Comparison of ENCODE assay signal across 8 mouse cellular contexts in the genomic region with DNA sequence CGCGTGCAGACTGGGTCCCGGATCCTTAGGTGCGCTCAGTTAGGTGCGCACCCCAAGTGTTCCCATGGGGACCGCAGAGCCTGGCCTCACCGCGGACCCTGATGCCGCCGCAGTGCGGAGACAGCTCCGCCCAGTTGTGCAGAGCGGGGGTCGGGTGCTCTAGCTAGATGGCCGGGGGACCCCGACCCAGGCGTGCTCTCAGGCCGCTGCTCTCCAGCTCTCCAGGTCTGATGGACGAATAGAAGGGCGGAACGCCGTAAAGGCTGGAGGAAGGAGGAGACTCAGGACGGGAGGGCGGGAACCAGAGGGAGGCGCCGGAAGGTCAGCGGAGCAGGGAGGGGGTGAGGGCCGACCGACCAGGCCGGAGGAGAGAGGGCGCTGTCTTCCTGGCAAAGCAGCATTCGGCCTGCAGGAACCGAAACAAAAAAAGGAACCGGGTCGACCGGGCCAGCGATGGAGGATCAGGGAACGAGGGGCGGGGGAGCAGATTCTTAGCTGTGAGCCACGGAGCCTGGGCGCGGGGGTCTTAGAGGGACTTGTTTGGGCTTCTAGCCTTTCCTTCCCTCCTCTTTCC. TPM values are rescaled to one million over a fixed set of nuclear protein-coding genes. Genes with fewer than 3 reads are reported as not detected.
DNase-seq lines count a peak whose midpoint lies in the region; ATAC-seq and TF ChIP-seq lines count a peak whose summit lies in the region.

Gene Six1, minus strand, starts transcription at position 220 of the 574 bp plus-strand sequence.

- TF ChIP-seq POLR2A in heart, adult 2 months (IDR thresholded peaks at IDR 0.05; ENCODE audit: insufficient read depth, low read depth, low read length): 0 out of 2 replicates have a peak, but pooled peaks have one; percentile 24
- TF ChIP-seq POLR2A in lung, adult 2 months (IDR thresholded peaks at IDR 0.05; ENCODE audit: borderline replicate concordance, extremely low read depth, low read depth, low read length): no peak

- H3K36me3 ChIP-seq in heart, adult 2 months (ENCODE audit: control insufficient read depth, insufficient read depth, low read length): no peaks in the 10 kb centered on the region
- H3K36me3 ChIP-seq in neural tube, embryonic 14.5 days (ENCODE audit: control insufficient read depth, insufficient read depth, low read length): no peaks in the 10 kb centered on the region

- WGBS in heart, adult 2 months: 2% methylated on average over 42 of the region's 42 CpGs
- WGBS in lung, adult 2 months: 2% methylated on average over 42 of the region's 42 CpGs
- under 1% methylated on average over 42 of the region's 42 CpGs for WGBS in neural tube, embryonic 14.5 days

- H3K27me3 ChIP-seq in heart, adult 2 months (ENCODE audit: control insufficient read depth, insufficient read depth, low read length): peaks cover 27% of the 10 kb centered on the region
- peaks cover 46% of the 10 kb centered on the region for H3K27me3 ChIP-seq in neural tube, embryonic 14.5 days (ENCODE audit: control insufficient read depth, insufficient read depth, low read length)

- no peaks in the 10 kb centered on the region for H3K9me3 ChIP-seq in neural tube, embryonic 14.5 days (ENCODE audit: control insufficient read depth, low read length)

- TF ChIP-seq EP300 in heart, adult 2 months (IDR thresholded peaks at IDR 0.05; ENCODE audit: insufficient read depth, low read depth, low read length): 0 out of 2 replicates have a peak, but pooled peaks have one; percentile 6

- intact Hi-C loops in heart, adult 2 months (cut with DNase I): loop anchor here (2.0 kb wide), 1 partner anchor 271 kb away; no protein-coding TSS in a partner anchor
- intact Hi-C loops in left cerebral cortex, postnatal 14 days (cut with DNase I): loop anchor here (5.0 to 10.0 kb wide), 3 partner anchors 59 to 231 kb away; partner anchors contain the start of genes Six4, Slc38a6 and Trmt5

- peak within 1 kb of the TSS; percentile 64 for H3K4me3 ChIP-seq in heart, adult 2 months
- peak within 1 kb of the TSS; percentile 62 for H3K4me3 ChIP-seq in lung, adult 2 months (replicated peaks; ENCODE audit: extremely low read depth, low read depth, low read length)
- H3K4me3 ChIP-seq in neural tube, embryonic 14.5 days (ENCODE audit: low read depth, low read length): peak within 1 kb of the TSS; percentile 28

- TF ChIP-seq CTCF in heart, adult 2 months (IDR thresholded peaks at IDR 0.05): peak; percentile 72
- peak; percentile 26; the same call in 1 of the 2 replicates for TF ChIP-seq CTCF in lung, adult 2 months (IDR thresholded peaks at IDR 0.05; ENCODE audit: insufficient read depth, low read length)

- no peak for DNase-seq in thymus, postnatal 0 days (ENCODE audit: low spot score)
- no peak for DNase-seq in thymus, postnatal 25 days
- DNase-seq in embryo, embryonic 10 days (ENCODE audit: low spot score): peak; percentile 93
- DNase-seq in heart, adult 2 months: peak; percentile 84 to 88
- DNase-seq in kidney, adult 11 months: peak; percentile 76
- peak; percentile 71 for DNase-seq in lung, adult 2 months
- DNase-seq in left cerebral cortex, postnatal 14 days (ENCODE audit: low spot score in 2 of 2): no peak

- H3K79me2 ChIP-seq in heart, adult 2 months (replicated peaks; ENCODE audit: control insufficient read depth, insufficient read depth, low read length): no peaks in the 10 kb centered on the region

- ATAC-seq in neural tube, embryonic 14.5 days (ENCODE audit: low read depth): peak; percentile 61; the same call in 1 of the 2 replicates

- peaks cover 2% of the 10 kb centered on the region for H3K4me1 ChIP-seq in heart, adult 2 months (ENCODE audit: control insufficient read depth, insufficient read depth, low read length)
- H3K4me1 ChIP-seq in lung, adult 2 months (ENCODE audit: control insufficient read depth, insufficient read depth, low read length): no peaks in the 10 kb centered on the region
- 0 out of 2 replicates have a peak, but pooled peaks cover 3% of the 10 kb centered on the region for H3K4me1 ChIP-seq in neural tube, embryonic 14.5 days (ENCODE audit: control insufficient read depth, insufficient read depth, low read length)

- H3K4me2 ChIP-seq in neural tube, embryonic 14.5 days (ENCODE audit: low read depth, low read length): peak within 1 kb of the TSS; percentile 46

- H3K9ac ChIP-seq in heart, adult 2 months (ENCODE audit: low read depth, low read length): peak within 1 kb of the TSS; percentile 61
- H3K9ac ChIP-seq in neural tube, embryonic 14.5 days (replicated peaks; ENCODE audit: low read depth, low read length): peak within 1 kb of the TSS; percentile 21; the same call in 1 of the 2 replicates

- peak within 1 kb of the TSS; percentile 61 for H3K27ac ChIP-seq in heart, adult 2 months
- no peak within 1 kb of the TSS; the same call in 1 of the 2 replicates for H3K27ac ChIP-seq in neural tube, embryonic 14.5 days (ENCODE audit: low read depth, low read length)

RNA-seq across cellular contexts. Expression of gene Six1, which starts in this region (rescaled TPM):
- 11.2 and 13.3 TPM in 2 replicates for polyA plus RNA-seq in thymus, postnatal 0 days (2015; fragmentation: Nextera tagmentation; extraction: Ambion mirVana)
- total RNA-seq in heart, adult 2 months (2021): 1 to 10 TPM; 1.2 to 1.4 TPM
- polyA plus RNA-seq in heart, adult 2 months (2012; rRNA removed): 0.90 and 0.94 TPM in 2 replicates
- 3.0 and 3.6 TPM in 2 replicates for polyA plus RNA-seq in lung, adult 2 months (2012; rRNA removed)
- polyA plus RNA-seq in neural tube, embryonic 14.5 days (2014; fragmentation: Nextera tagmentation; extraction: Ambion mirVana): 0.12 and 3.7 TPM in 2 replicates
- total RNA-seq in left cerebral cortex, postnatal 14 days (2021): under 1 TPM; 0.26 to 0.61 TPM

Comparison
In these comparisons a context has a peak if more than half of its experiments do, and no peak if none do; other contexts are left out.
1. DNase-seq: peak in embryo, embryonic 10 days (single experiment), heart, adult 2 months (2 of 2), kidney, adult 11 months (single experiment) and lung, adult 2 months (single experiment); none in thymus, postnatal 0 days (single experiment), thymus, postnatal 25 days (single experiment) and left cerebral cortex, postnatal 14 days (0 of 2).
2. Peak in every context shown above with its lines, with median percentiles within 50 percentile points of each other: H3K4me3 ChIP-seq.